17 mouse cellular contexts compared by ENCODE assay signal in the genomic region with DNA sequence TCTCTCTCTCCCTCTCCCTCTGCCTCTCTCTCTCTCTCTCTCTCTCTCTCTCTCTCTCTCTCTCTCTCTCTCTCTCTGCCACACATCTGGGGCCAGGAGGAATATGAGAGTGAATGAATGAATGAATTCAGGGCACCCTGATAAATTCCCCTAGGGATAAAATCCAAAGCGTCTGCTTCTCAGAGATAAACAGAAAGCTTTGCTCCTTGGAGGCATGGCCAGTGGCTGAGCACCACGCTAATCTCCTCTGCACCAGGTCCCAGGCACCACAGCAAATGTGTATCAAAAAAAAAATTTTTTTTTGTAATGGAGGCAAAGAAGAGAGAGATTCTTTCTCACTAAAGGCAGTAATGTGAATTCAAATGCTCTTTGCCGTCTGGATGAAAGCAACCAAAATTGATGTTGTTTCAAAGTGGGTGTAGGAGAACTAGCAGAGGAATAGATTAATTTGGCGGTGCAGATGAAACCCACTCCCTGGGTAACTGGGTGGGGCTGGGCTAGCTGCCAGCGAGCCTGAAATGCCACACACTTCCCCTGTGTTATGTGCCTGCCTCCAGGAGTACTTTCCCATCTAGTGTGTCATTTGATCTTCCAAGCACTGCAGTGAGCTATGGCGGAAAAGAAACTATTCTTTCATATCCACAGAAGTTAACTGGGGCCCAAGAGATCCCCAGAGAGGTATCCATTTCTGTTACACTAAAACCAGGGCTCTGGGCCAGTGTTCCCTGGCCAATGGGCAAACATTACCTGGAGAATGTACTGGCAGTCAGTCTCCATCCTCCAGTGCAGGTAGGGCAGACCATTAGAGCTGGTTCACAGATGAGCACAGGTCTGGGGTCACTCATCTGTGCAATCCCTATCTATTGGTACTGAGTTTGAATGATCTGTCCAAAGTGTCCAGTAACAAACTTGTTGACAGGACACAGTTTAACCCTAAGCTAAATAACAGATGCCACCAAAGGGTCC.
DNase-seq lines count a peak whose midpoint lies in the region; ATAC-seq and TF ChIP-seq lines count a peak whose summit lies in the region.
"Had no signal": no experiment of that assay in that cellular context is flagged by ENCODE, and none has a peak within 500 bp of the region (broad histone marks: within the 10 kb centered on the region; RNA-seq: fewer than 3 reads in every experiment).

No protein-coding gene starts in this region.

- H3K27ac ChIP-seq in forebrain, postnatal 0 days (ENCODE audit: low read depth, low read length) = no peak overlapping the region
- no peak overlapping the region for H3K27ac ChIP-seq in forebrain, embryonic 13.5 days
- no peak overlapping the region for H3K27ac ChIP-seq in embryonic facial prominence, embryonic 11.5 days (replicated peaks; ENCODE audit: low read depth, low read length)
- H3K27ac ChIP-seq: gastrocnemius, adult 2 months; heart, embryonic 10.5 days; hindbrain, embryonic 15.5 days; liver, embryonic 15.5 days had no signal

- H3K9me3 ChIP-seq in forebrain, postnatal 0 days (ENCODE audit: low read length) = no peaks in the 10 kb centered on the region
- no peaks in the 10 kb centered on the region for H3K9me3 ChIP-seq in forebrain, embryonic 13.5 days (replicated peaks)
- H3K9me3 ChIP-seq in embryonic facial prominence, embryonic 11.5 days (replicated peaks; ENCODE audit: control insufficient read depth, low read length) = no peaks in the 10 kb centered on the region
- H3K9me3 ChIP-seq: heart, embryonic 10.5 days; hindbrain, embryonic 15.5 days; liver, embryonic 15.5 days had no signal

- no peak for TF ChIP-seq CTCF in forebrain, postnatal 0 days (IDR thresholded peaks at IDR 0.05; ENCODE audit: low read depth)

- intact Hi-C loops in left cerebral cortex, postnatal 4 days (cut with DNase I) = no loop called here

- 24% methylated on average over 6 of the region's 6 CpGs for WGBS in forebrain, postnatal 0 days
- WGBS in forebrain, embryonic 13.5 days = 31% methylated on average over 6 of the region's 6 CpGs
- 25% methylated on average over 6 of the region's 6 CpGs for WGBS in embryonic facial prominence, embryonic 11.5 days

- H3K4me1 ChIP-seq in forebrain, postnatal 0 days (ENCODE audit: insufficient read depth) = no peaks in the 10 kb centered on the region
- peaks cover 8% of the 10 kb centered on the region for H3K4me1 ChIP-seq in forebrain, embryonic 13.5 days
- no peaks in the 10 kb centered on the region; the same call in 1 of the 2 replicates for H3K4me1 ChIP-seq in embryonic facial prominence, embryonic 11.5 days (ENCODE audit: control insufficient read depth, insufficient read depth, low read length)
- H3K4me1 ChIP-seq: liver, embryonic 15.5 days had no signal

- no peak overlapping the region for H3K9ac ChIP-seq in forebrain, postnatal 0 days
- H3K9ac ChIP-seq in forebrain, embryonic 13.5 days = no peak overlapping the region
- H3K9ac ChIP-seq in embryonic facial prominence, embryonic 11.5 days (replicated peaks; ENCODE audit: low read length) = no peak overlapping the region
- H3K9ac ChIP-seq: hindbrain, embryonic 15.5 days; liver, embryonic 15.5 days had no signal

- no peaks in the 10 kb centered on the region for H3K36me3 ChIP-seq in forebrain, postnatal 0 days (ENCODE audit: insufficient read depth)
- H3K36me3 ChIP-seq in forebrain, embryonic 13.5 days (ENCODE audit: poor library complexity, severe bottlenecking) = no peaks in the 10 kb centered on the region
- no peaks in the 10 kb centered on the region for H3K36me3 ChIP-seq in embryonic facial prominence, embryonic 11.5 days (replicated peaks; ENCODE audit: control insufficient read depth, insufficient read depth, low read depth, low read length)
- H3K36me3 ChIP-seq: heart, embryonic 10.5 days; hindbrain, embryonic 15.5 days; liver, embryonic 15.5 days had no signal

- no peaks in the 10 kb centered on the region for H3K27me3 ChIP-seq in forebrain, postnatal 0 days (ENCODE audit: insufficient read depth, low read length)
- no peaks in the 10 kb centered on the region for H3K27me3 ChIP-seq in forebrain, embryonic 13.5 days
- no peaks in the 10 kb centered on the region for H3K27me3 ChIP-seq in embryonic facial prominence, embryonic 11.5 days (ENCODE audit: control insufficient read depth, insufficient read depth, low read length)
- H3K27me3 ChIP-seq: hindbrain, embryonic 15.5 days; liver, embryonic 15.5 days had no signal

- H3K4me2 ChIP-seq in forebrain, postnatal 0 days (ENCODE audit: low read depth) = no peak overlapping the region
- no peak overlapping the region for H3K4me2 ChIP-seq in forebrain, embryonic 13.5 days
- H3K4me2 ChIP-seq in embryonic facial prominence, embryonic 11.5 days (ENCODE audit: low read depth, low read length) = no peak overlapping the region
- H3K4me2 ChIP-seq: hindbrain, embryonic 15.5 days; liver, embryonic 15.5 days had no signal

- DNase-seq in forebrain, postnatal 0 days = no peak
- peak; percentile 9 for DNase-seq in left cerebral cortex, postnatal 4 days
- no peak for DNase-seq in left cerebral cortex, adult 9 months (ENCODE audit: low spot score in 2 of 2)
- peak; percentile 64 for DNase-seq in embryonic facial prominence, embryonic 11.5 days (ENCODE audit: low spot score)
- peak; percentile 16 for DNase-seq in mesoderm, embryonic 11.5 days (ENCODE audit: low read depth, low spot score)
- DNase-seq in adrenal gland, adult 8-10 months = no peak
- DNase-seq: adrenal gland, adult 2 months; gastrocnemius, adult 2 months; kidney, adult 18-20 months; lung, postnatal 36 days; right cerebral cortex, postnatal 14 days; thymus, adult 18-20 months had no signal

- no peak overlapping the region for H3K4me3 ChIP-seq in forebrain, postnatal 0 days (ENCODE audit: low read depth, low read length)
- H3K4me3 ChIP-seq in forebrain, embryonic 13.5 days = no peak overlapping the region
- H3K4me3 ChIP-seq in embryonic facial prominence, embryonic 11.5 days (ENCODE audit: low read depth, low read length) = no peak overlapping the region
- H3K4me3 ChIP-seq: gastrocnemius, adult 2 months; heart, embryonic 10.5 days; hindbrain, embryonic 15.5 days; liver, embryonic 15.5 days had no signal

- ATAC-seq in forebrain, postnatal 0 days = peak; percentile 25; the same call in 1 of the 2 replicates
- no peak for ATAC-seq in forebrain, embryonic 13.5 days
- peak; percentile 79 for ATAC-seq in embryonic facial prominence, embryonic 11.5 days (replicated peaks; ENCODE audit: insufficient number of reproducible peaks, low FRiP score, low TSS enrichment, low read depth)
- no peak for ATAC-seq in megakaryocyte, adult 5-6 weeks (ENCODE audit: poor library complexity, severe bottlenecking)

Comparison
In these comparisons a context has a peak if more than half of its experiments do, and no peak if none do; other contexts are left out.
1. ATAC-seq: peak in forebrain, postnatal 0 days (single experiment) and embryonic facial prominence, embryonic 11.5 days (single experiment); none in forebrain, embryonic 13.5 days (single experiment) and megakaryocyte, adult 5-6 weeks (single experiment).
2. DNase-seq: peak in left cerebral cortex, postnatal 4 days (single experiment), embryonic facial prominence, embryonic 11.5 days (single experiment) and mesoderm, embryonic 11.5 days (single experiment); none in forebrain, postnatal 0 days (single experiment), left cerebral cortex, adult 9 months (0 of 2) and adrenal gland, adult 8-10 months (single experiment).